Mouse (Mus musculus) G1E (cell line): Measurements from ENCODE around the gene Immt. TPM values are rescaled to one million over a fixed set of nuclear protein-coding genes. Genes with fewer than 3 reads are reported as not detected.

Experiments used
- ATAC-seq: 2 replicates; pipeline ENCODE4 v1.8.0; 2016; ENCODE audit warnings: mild to moderate bottlenecking; ENCODE audit not compliant: insufficient number of reproducible peaks, poor library complexity, low FRiP score, severe bottlenecking; ENCODE audit errors: extremely low read depth
- DNase-seq: peaks from one replicate; pipeline ENCODE4 v3.0.0; 2012; ENCODE audit warnings: low spot score
- H3K27me3 ChIP-seq: 2 replicates; pipeline ENCODE4 v1.6.1; 2012; ENCODE audit warnings: mild to moderate bottlenecking, low read length, inconsistent platforms; ENCODE audit not compliant: insufficient read depth
- H3K36me3 ChIP-seq: replicated peaks from 2 replicates; pipeline ENCODE3; 2012; ENCODE audit warnings: mild to moderate bottlenecking, inconsistent platforms
- H3K4me1 ChIP-seq: 2 replicates; pipeline ENCODE4 v1.6.1; 2012; ENCODE audit warnings: low read depth, low read length, inconsistent platforms, mixed read lengths; ENCODE audit not compliant: insufficient read depth
- H3K4me3 ChIP-seq: 2 replicates; pipeline ENCODE4 v1.5.1; 2012; ENCODE audit warnings: low read depth, mild to moderate bottlenecking, inconsistent platforms, low read length, moderate library complexity, mixed read lengths
- H3K9me3 ChIP-seq: replicated peaks from 2 replicates; pipeline ENCODE4 v1.6.1; 2012; ENCODE audit warnings: inconsistent platforms
- CTCF ChIP-seq: IDR thresholded peaks from 2 replicates; pipeline ENCODE4 v1.5.1; 2012; ENCODE audit warnings: low read depth, low read length, inconsistent platforms, mixed read lengths
- GATA1 ChIP-seq: IDR thresholded peaks from 2 replicates; pipeline ENCODE4 v1.6.1; 2012; ENCODE audit warnings: borderline replicate concordance, low read length, inconsistent platforms, mixed read lengths
- GATA2 ChIP-seq: IDR thresholded peaks from 2 replicates; pipeline ENCODE4 v1.6.1; 2012; ENCODE audit warnings: low read depth, low read length, inconsistent platforms, borderline replicate concordance
- POLR2AphosphoS5 ChIP-seq: IDR thresholded peaks from 2 replicates; pipeline ENCODE4 v1.6.1; 2012; ENCODE audit warnings: low read depth, low read length, inconsistent platforms; ENCODE audit not compliant: insufficient replicate concordance
- TAL1 ChIP-seq: conservative IDR thresholded peaks from 2 replicates; pipeline ENCODE4 v1.6.1; 2012; ENCODE audit warnings: low read depth, low read length, inconsistent platforms, mixed read lengths
- polyA plus RNA-seq: library from polyadenylated mRNA; stranded (reverse); fragments of >175 nt; gene quantifications from 2 replicates; pipeline ENCODE4 v1.2.3, GENCODE M21; 2012
- total RNA-seq, 2 experiments: library from RNA; stranded (forward) in 1 of 2; stranded (reverse) in 1 of 2; fragments of 200-1000 nt in 1 of 2; fragments of >200 nt in 1 of 2; fragmentation: Nextera tagmentation in 1 of 2; gene quantifications; 2 replicates each; pipeline ENCODE4 v1.2.3; 2014 to 2017

The Immt gene
- total and polyA plus RNA-seq, 3 experiments, result 38.1 to 169 (median 163) TPM

- ATAC-seq, result no peak
- TF ChIP-seq GATA2 (no peak), POLR2AphosphoS5 (no peak), CTCF (no peak), TAL1 (no peak), GATA1 (no peak)
Measured at GRCm38 (mm10) chr6:71819764-71820292, 11.3 kb upstream of the Immt start.

GRCm38 (mm10) chr6:71823085-71823484 is 8.0 kb upstream of the Immt start:
- no peak for ATAC-seq
- peak overlapping the region; percentile 78 for H3K4me3 ChIP-seq

More at GRCm38 (mm10) chr6:71819764-71820292, 11.3 kb upstream of the Immt start:
- Histone ChIP-seq H3K9me3 (no peaks in the 10 kb centered on the region), H3K4me1 (peaks cover 17% of the 10 kb centered on the region), H3K27me3 (no peaks in the 10 kb centered on the region), H3K4me3 (no peak overlapping the region), H3K36me3 (peaks cover 61% of the 10 kb centered on the region)
- DNase-seq, result no peak

GRCm38 (mm10) chr6:71823488-71823887 is 7.6 kb upstream of the Immt start:
- H3K36me3 ChIP-seq, result peaks cover 26% of the 10 kb centered on the region
- H3K9me3 ChIP-seq, result no peaks in the 10 kb centered on the region
- DNase-seq, result peak; percentile 35
- peaks cover 17% of the 10 kb centered on the region for H3K4me1 ChIP-seq
- peak overlapping the region; percentile 78 for H3K4me3 ChIP-seq
- peak; percentile 78 for ATAC-seq
- TF ChIP-seq GATA2 (no peak), CTCF (no peak), POLR2AphosphoS5 (no peak), TAL1 (no peak), GATA1 (no peak)
- no peaks in the 10 kb centered on the region; the same call in 1 of the 2 replicates for H3K27me3 ChIP-seq

More at GRCm38 (mm10) chr6:71823085-71823484, 8.0 kb upstream of the Immt start:
- no peak for DNase-seq
- H3K9me3 ChIP-seq, result no peaks in the 10 kb centered on the region
- no peaks in the 10 kb centered on the region; the same call in 1 of the 2 replicates for H3K27me3 ChIP-seq
- TF ChIP-seq POLR2AphosphoS5 (no peak), CTCF (no peak), TAL1 (no peak), GATA1 (no peak), GATA2 (no peak)
- peaks cover 30% of the 10 kb centered on the region for H3K36me3 ChIP-seq
- peaks cover 17% of the 10 kb centered on the region for H3K4me1 ChIP-seq

GRCm38 (mm10) chr6:71823961-71824360 is 7.2 kb upstream of the Immt start:
- ATAC-seq (no peak), DNase-seq (no peak)
- Histone ChIP-seq H3K36me3 (peaks cover 21% of the 10 kb centered on the region), H3K4me1 (peaks cover 17% of the 10 kb centered on the region), H3K27me3 (no peaks in the 10 kb centered on the region; the same call in 1 of the 2 replicates), H3K4me3 (peak overlapping the region; percentile 78), H3K9me3 (no peaks in the 10 kb centered on the region)
- TF ChIP-seq POLR2AphosphoS5, result no peak
- no peak for TF ChIP-seq GATA2
- TF ChIP-seq CTCF, result no peak
- TF ChIP-seq GATA1, result no peak
- TF ChIP-seq TAL1, result no peak

GRCm38 (mm10) chr6:71826869-71827268 is 4.3 kb upstream of the Immt start, which contains the start of gene Mrpl35:
Mrpl35 (minus strand) TSS chr6:71826969.
- TF ChIP-seq TAL1 (no peak), GATA2 (no peak), CTCF (no peak), GATA1 (no peak), POLR2AphosphoS5 (no peak)
- Histone ChIP-seq H3K27me3 (no peaks in the 10 kb centered on the region; the same call in 1 of the 2 replicates), H3K36me3 (peaks cover under 1% of the 10 kb centered on the region), H3K4me1 (peaks cover 9% of the 10 kb centered on the region), H3K9me3 (no peaks in the 10 kb centered on the region), H3K4me3 (no peak within 1 kb of the TSS)
- DNase-seq (no peak), ATAC-seq (no peak)

GRCm38 (mm10) chr6:71829768-71830167 is 1.4 kb upstream of the Immt start:
- no peaks in the 10 kb centered on the region for H3K9me3 ChIP-seq
- no peaks in the 10 kb centered on the region; the same call in 1 of the 2 replicates for H3K27me3 ChIP-seq
- peak overlapping the region; percentile 99; the same call in 1 of the 2 replicates for H3K4me3 ChIP-seq
- peaks cover 21% of the 10 kb centered on the region for H3K36me3 ChIP-seq
- no peak for TF ChIP-seq GATA1
- no peak for TF ChIP-seq TAL1
- TF ChIP-seq GATA2, result no peak
- TF ChIP-seq POLR2AphosphoS5, result no peak
- TF ChIP-seq CTCF, result no peak
- peaks cover 13% of the 10 kb centered on the region for H3K4me1 ChIP-seq
- ATAC-seq (no peak), DNase-seq (no peak)
